Mouse (Mus musculus) ovary, adult 18-20 months (tissue): ENCODE measurements around the gene Dpp3.
"Not testable (repeated sequence)": the region's sequence is repeated elsewhere in the genome, so short reads cannot be mapped to it uniquely, and the experiment has no call there.

Source experiments
- DNase-seq: peaks from one replicate; pipeline ENCODE4 v3.0.0; 2022; ENCODE audit warnings: low spot score, mixed read lengths

Gene Dpp3

DNA sequence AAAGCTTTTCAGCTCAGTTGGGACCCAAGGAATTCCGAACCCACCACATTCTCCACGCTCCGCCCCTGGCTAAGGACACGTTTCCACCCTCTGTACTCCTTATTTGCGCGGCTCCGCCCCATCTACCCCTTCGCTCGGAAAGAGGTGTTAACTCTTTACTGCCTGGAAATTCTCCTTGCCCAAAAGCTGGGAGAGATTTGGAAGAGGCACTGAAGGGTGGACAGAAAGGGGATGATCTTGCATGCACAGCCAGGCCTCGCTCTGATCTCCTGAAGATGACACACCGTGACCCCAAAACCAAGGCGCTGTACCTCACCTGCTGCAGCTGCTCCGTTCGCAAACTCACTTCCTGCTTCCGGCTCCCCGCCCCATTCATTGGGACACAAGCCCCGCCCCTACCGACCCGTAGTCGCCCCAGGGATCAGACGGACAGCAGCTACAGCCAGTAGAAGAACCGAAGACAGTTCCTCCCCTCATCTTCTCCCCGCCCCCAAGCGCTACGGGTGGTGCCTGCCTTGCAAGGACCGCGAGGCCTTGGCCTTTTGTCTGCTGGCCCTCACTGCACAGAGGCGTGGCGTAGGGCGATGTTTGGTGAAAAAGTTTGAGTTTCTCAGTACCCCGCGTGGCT lies at the start of gene Dpp3:
Gene Dpp3, minus strand, starts transcription at position 384 of the 628 bp plus-strand sequence.
- DNase-seq: peak; percentile 98

DNA sequence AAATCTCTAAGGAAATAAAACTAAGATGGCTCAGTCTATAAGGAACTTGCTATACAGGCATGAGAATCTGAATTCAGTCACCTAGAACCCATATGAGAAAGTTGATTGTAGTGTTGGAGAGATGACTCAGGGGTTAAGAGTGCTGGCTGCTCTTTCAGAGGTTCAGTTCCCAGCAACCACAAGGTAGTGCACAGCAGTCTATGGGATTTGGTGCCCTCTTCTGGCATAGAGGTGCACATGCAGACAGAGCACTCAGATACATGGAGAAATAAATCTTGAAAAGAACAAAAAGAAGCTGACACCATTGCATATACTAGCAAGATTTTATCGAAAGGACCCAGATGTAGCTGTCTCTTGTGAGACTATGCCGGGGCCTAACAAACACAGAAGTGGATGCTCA lies 40.1 kb upstream of the Dpp3 start:
- DNase-seq: no peak

- peak; percentile 81 for DNase-seq
Measured at GRCm38 (mm10) chr19:4961928-4962601, 34.0 kb upstream of the Dpp3 start, which contains the start of gene Mrpl11. TSS of gene Mrpl11 (plus strand) at chr19:4962147.

GRCm38 (mm10) chr19:4948641-4949040 lies 20.6 kb upstream of the Dpp3 start:
- DNase-seq: not testable (repeated sequence)

GRCm38 (mm10) chr19:4945540-4945939 lies 17.5 kb upstream of the Dpp3 start:
- no peak for DNase-seq

DNA sequence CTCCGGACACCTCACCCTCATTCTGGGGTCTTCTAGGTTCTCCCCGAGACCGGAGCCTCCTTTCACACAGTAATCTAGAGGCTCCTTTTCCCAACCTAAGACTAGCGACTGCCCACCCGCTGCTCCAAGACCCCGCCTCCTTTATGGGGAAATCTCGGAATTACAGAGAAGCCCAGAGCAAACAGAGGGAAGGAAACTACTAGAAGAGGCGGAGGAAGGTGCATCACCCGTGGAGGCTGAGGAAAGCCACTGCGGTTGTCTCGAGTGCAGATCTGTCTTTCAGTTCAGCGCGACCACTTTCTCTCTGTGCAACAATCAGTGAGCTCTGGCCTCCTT lies 15.1 kb upstream of the Dpp3 start:
- DNase-seq: peak; percentile 14

DNA sequence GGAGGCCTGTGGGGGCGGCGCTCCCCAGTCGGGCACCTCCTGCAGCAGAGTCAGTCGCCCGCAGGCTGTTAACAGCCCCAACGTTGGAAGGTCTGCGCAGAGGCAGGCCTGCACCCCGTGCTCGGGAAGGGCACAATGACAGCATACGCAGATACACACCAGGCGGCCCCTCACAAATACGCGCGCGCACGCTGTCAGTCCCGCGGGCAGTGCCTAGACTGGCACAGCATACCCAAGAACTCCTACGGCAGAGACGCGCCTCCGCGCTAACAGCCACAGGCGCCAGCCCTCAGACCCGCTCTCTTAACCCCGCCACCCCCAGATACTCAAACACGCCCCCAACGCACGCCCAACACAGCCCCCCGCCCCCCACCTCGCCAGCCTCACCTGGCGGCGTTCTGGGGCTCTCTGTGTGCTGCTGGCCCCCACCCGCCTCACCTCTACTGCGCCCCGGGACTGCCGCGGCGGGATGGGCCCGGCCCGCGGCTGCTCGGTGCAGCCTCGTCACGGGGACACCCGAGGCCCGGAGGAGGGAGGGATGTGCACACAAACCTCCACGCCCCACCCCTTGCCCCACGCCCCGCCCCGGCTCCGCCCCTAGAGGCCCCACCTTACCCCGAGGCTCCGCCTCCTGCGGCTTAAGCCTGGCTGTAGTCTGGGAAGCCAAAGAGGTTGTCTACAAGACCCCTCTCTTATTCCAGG lies 14.6 kb upstream of the Dpp3 start, which contains the start of gene Peli3:
Gene Peli3, minus strand, starts transcription at position 577 of the 702 bp plus-strand sequence.
- peak; percentile 69 for DNase-seq

- no peak for DNase-seq
Measured at GRCm38 (mm10) chr19:4937444-4938310, 9.6 kb upstream of the Dpp3 start.

GRCm38 (mm10) chr19:4936896-4937295 lies 8.8 kb upstream of the Dpp3 start:
- DNase-seq: no peak

GRCm38 (mm10) chr19:4928781-4929180 lies 694 bp upstream of the Dpp3 start:
- DNase-seq: no peak

GRCm38 (mm10) chr19:4925121-4925860 lies 2.8 kb downstream of the Dpp3 start:
- DNase-seq: no peak

DNA sequence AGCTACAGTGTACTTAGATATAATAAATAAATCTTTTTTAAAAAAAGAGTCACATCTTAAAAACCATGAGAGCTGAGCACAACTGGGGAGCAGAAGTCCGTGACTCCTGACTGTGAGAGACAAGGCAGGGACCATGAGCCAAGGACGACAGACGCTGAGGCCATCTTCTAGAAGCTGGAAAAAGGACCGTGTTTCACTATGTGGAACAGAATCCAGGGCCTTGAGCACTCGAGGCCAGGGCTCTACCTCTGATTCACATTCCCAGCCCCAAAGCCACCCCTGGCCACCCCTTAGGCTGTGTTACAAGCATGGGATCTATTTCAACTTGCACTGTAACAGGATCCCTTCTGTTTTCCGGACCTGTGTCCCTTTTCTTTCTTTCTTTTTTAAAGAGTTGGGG lies 8.4 kb downstream of the Dpp3 start:
- DNase-seq: no peak

DNA sequence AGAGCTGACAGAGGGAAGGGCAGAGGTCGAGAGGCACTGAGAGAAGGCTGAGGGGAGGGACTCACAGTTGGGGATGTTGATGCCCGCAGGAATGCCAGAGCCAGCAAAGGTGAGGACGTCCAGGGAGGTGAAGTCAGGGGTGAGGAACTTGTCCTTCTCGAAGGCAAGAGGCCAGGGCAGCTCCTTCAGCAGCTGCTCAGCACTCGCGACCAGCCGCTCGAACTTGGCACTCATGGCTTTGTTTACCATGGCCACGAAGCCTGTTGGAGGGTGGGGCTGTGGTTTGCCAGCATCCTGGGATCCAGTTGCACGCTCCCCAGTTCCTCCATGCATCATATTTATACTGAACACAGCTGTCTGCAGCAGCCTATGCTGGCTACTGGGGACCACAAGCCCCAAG lies 11.3 kb downstream of the Dpp3 start:
- no peak for DNase-seq

GRCm38 (mm10) chr19:4915924-4916603 lies 12.0 kb downstream of the Dpp3 start:
- DNase-seq: no peak

DNA sequence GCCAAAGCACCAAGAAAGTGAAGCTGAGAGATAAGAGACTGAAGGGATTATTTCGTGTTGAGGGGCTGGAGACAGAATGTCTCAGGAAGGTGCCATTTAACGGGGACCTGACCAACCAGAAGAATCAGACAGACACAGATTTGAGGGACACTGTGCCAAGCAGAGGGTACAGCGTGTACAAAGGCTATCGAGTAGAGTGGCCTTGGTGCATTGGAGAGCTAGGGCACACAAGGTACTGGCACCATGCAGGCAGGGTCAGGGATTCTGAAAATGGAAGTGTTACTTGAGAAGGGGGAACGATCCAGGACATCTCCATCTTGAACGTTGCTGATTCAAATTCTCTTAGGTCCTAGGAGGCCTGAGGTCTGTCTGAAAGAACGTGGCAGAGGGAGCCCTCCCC lies 18.7 kb downstream of the Dpp3 start:
- DNase-seq: no peak

- DNase-seq: no peak
Measured at GRCm38 (mm10) chr19:4908107-4908506, 20.0 kb downstream of the Dpp3 start.

DNA sequence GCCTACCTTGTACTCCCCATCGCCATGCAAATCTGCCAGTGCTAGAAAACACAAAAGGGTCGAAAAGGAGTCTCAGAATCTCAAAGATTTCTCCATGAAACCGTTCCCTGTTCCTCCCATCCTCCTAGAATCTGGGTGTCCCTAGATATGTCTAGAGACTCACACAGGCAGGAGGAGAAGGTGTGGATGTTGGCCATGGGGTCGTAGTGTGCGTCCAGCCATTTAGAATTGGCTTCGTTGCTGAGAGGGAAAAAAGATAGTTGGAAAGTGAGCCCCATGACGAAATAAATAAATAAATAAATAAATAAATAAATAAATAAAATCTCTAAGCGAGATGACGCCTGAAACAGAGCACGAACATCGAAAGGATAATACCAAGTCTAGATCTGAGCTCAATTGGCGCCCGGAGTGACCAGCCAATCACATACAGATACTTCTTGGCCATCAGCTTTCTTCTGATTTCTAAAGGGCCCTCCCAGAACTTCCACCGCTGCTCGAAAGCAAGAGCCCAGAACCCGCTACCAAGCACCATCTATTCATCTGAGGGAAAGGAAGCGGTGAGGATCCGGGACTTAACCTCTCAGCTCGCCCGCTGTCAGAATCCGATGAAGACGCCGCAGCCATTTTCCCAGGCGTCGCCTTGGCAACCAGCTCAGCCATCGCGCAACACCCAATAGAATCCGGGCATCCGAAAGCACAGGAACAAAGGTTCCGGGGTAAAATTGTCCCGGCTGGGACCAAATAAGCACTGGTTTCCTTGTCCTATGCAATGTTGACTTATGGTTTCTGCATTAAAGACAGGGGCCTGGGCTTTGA lies 21.9 kb downstream of the Dpp3 start, which contains the start of gene Bbs1:
Gene Bbs1, minus strand, starts transcription at position 650 of the 816 bp plus-strand sequence.
- DNase-seq: peak; percentile 43

- no peak for DNase-seq
Measured at GRCm38 (mm10) chr19:4899888-4900287, 28.2 kb downstream of the Dpp3 start.

DNA sequence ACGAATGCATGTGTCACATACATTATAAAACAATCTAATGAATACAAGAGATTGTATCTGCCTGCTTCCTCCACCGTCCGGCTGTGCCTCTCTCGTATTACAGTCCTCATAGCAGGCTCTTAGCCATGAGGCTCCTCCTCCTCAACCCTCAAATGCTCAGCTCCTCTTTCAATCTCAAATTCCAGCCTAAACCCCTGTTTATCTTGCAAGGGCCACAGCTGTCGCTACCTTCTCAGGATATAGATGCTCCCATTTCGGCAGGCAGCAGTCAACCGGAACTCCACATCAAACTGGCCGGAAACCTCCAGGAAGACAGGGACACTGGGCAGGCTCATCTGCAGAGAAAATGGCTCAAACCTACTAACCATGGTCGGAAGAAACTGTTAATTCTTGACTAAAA lies 29.1 kb downstream of the Dpp3 start:
- DNase-seq: no peak
